Mouse (Mus musculus): ENCODE data around the gene Padi1. TPM values are rescaled to one million over a fixed set of nuclear protein-coding genes. Genes with fewer than 3 reads are reported as not detected.

Padi1 gene
- polyA plus RNA-seq, 1 experiment from 2014 or later = 0.11 TPM

DNA sequence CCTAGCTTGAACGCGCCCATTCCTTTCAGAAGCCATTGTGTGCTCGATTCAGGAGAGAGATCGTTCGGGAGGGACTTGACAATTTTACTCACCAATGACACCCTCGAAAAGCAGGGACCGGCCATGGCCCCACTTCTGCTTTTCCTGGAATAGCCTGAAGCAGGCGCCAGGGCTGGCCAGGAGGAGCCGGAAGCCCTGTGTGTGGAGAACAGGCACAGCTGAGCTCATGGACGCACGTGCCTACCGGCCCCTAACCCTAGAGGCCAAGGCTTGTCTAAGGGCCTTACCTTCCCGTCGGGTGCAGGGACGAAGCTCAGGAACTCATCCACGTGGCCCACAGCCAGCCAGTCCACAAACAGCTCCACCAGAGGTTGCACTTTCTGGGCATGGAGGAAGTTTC is 54.5 kb downstream of the Padi1 start:
- no peaks in the 10 kb centered on the region for H3K9me3 ChIP-seq (ENCODE audit: control insufficient read depth, low read length)
- H3K27ac ChIP-seq (ENCODE audit: low read depth, low read length) = no peak overlapping the region
- H3K9ac ChIP-seq (ENCODE audit: low read depth, low read length) = no peak overlapping the region
- no peak overlapping the region for H3K4me3 ChIP-seq (ENCODE audit: low read depth, low read length)
- DNase-seq (ENCODE audit: low spot score) (no peak), ATAC-seq (replicated peaks; ENCODE audit: low FRiP score) (no peak)
- no peaks in the 10 kb centered on the region for H3K4me1 ChIP-seq (replicated peaks; ENCODE audit: control insufficient read depth, insufficient read depth, low read length)
- no peaks in the 10 kb centered on the region for H3K36me3 ChIP-seq (ENCODE audit: control insufficient read depth, insufficient read depth, low read length)
- H3K27me3 ChIP-seq (replicated peaks; ENCODE audit: control insufficient read depth, insufficient read depth, low read length) = no peaks in the 10 kb centered on the region; the same call in 1 of the 2 replicates
- WGBS = 78% methylated on average over 16 of the region's 16 CpGs
- no peak overlapping the region for H3K4me2 ChIP-seq

DNA sequence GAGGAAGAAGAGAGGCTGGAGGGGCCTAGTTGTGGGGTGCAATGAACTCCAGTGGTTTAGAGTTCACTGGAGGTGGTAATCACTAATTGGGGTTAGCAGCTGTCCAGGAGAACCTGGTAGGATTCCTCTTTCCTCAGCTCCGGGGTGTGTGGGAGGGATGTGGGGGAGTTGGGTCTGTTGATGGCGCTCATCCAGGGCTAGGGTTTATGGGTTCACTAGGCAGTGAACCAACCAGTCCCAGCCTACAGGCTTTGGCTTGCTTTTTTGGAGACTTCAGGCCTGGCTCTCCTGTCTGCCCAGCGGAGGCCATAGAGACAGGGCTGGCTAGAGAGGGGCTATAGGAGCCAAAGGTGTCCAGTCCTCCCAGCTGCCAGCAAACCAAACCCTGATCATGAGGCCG is 55.6 kb downstream of the Padi1 start:
- Histone ChIP-seq H3K4me1 (replicated peaks; ENCODE audit: control insufficient read depth, insufficient read depth, low read length) (no peaks in the 10 kb centered on the region), H3K27ac (ENCODE audit: low read depth, low read length) (no peak overlapping the region), H3K4me2 (no peak overlapping the region), H3K36me3 (ENCODE audit: control insufficient read depth, insufficient read depth, low read length) (no peaks in the 10 kb centered on the region), H3K9me3 (ENCODE audit: control insufficient read depth, low read length) (no peaks in the 10 kb centered on the region), H3K4me3 (ENCODE audit: low read depth, low read length) (no peak overlapping the region), H3K27me3 (replicated peaks; ENCODE audit: control insufficient read depth, insufficient read depth, low read length) (no peaks in the 10 kb centered on the region; the same call in 1 of the 2 replicates), H3K9ac (ENCODE audit: low read depth, low read length) (no peak overlapping the region)
- WGBS = 87% methylated on average over 4 of the region's 4 CpGs
- ATAC-seq (replicated peaks; ENCODE audit: low FRiP score) (no peak), DNase-seq (ENCODE audit: low spot score) (no peak)

DNA sequence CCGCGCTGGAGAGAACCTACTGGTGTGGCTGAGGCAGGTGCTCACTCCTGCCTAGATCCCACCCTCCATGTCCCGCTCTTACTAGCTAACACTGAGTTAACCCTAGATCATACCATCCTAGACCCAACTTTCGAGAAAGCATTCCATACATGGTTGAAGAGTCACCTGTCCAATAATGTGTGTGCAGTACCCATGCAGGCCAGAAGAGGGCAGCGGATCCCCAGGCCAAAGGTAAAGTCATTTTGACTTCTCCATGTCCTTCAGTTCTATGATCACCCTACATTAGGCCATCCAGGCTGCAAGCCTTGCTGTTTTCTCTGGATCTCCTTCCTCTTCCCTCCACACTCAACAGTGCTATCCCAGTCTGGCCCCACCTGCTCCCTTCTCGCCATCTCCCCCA is 56.6 kb downstream of the Padi1 start:
- Histone ChIP-seq H3K27me3 (replicated peaks; ENCODE audit: control insufficient read depth, insufficient read depth, low read length) (no peaks in the 10 kb centered on the region), H3K4me1 (replicated peaks; ENCODE audit: control insufficient read depth, insufficient read depth, low read length) (no peaks in the 10 kb centered on the region), H3K27ac (ENCODE audit: low read depth, low read length) (no peak overlapping the region), H3K36me3 (ENCODE audit: control insufficient read depth, insufficient read depth, low read length) (no peaks in the 10 kb centered on the region), H3K4me3 (ENCODE audit: low read depth, low read length) (no peak overlapping the region), H3K9me3 (ENCODE audit: control insufficient read depth, low read length) (no peaks in the 10 kb centered on the region), H3K4me2 (no peak overlapping the region), H3K9ac (ENCODE audit: low read depth, low read length) (no peak overlapping the region)
- ATAC-seq (replicated peaks; ENCODE audit: low FRiP score) (no peak; the same call in 1 of the 2 replicates), DNase-seq (ENCODE audit: low spot score) (peak; percentile 68)
- WGBS = 45% methylated on average over 6 of the region's 6 CpGs

DNA sequence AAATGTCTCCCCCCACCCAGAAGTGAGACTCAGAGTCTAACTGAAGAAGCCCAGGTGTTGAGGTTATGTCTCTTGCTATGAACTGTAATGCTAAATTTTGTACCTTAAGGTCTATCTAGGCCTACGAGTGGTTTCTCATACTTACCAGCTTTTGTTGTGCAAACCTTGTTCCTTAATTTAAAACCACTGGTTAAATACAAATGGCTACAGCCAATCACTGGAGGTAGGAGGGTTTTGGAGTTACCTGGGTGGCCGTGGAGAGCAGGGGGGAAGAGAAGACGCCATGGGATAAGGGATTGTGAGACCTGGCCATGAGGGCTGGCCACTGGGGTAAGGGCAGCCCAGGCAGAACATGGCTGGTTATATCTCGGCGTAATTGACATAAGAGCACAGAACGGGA is 57.3 kb downstream of the Padi1 start:
- no peak overlapping the region for H3K27ac ChIP-seq (ENCODE audit: low read depth, low read length)
- no peaks in the 10 kb centered on the region for H3K4me1 ChIP-seq (replicated peaks; ENCODE audit: control insufficient read depth, insufficient read depth, low read length)
- WGBS = 74% methylated on average over 6 of the region's 6 CpGs
- ATAC-seq (replicated peaks; ENCODE audit: low FRiP score) (no peak), DNase-seq (ENCODE audit: low spot score) (no peak)
- no peak overlapping the region for H3K4me2 ChIP-seq
- H3K9ac ChIP-seq (ENCODE audit: low read depth, low read length) = no peak overlapping the region
- no peaks in the 10 kb centered on the region for H3K27me3 ChIP-seq (replicated peaks; ENCODE audit: control insufficient read depth, insufficient read depth, low read length)
- H3K4me3 ChIP-seq (ENCODE audit: low read depth, low read length) = no peak overlapping the region
- H3K36me3 ChIP-seq (ENCODE audit: control insufficient read depth, insufficient read depth, low read length) = no peaks in the 10 kb centered on the region
- no peaks in the 10 kb centered on the region for H3K9me3 ChIP-seq (ENCODE audit: control insufficient read depth, low read length)

DNA sequence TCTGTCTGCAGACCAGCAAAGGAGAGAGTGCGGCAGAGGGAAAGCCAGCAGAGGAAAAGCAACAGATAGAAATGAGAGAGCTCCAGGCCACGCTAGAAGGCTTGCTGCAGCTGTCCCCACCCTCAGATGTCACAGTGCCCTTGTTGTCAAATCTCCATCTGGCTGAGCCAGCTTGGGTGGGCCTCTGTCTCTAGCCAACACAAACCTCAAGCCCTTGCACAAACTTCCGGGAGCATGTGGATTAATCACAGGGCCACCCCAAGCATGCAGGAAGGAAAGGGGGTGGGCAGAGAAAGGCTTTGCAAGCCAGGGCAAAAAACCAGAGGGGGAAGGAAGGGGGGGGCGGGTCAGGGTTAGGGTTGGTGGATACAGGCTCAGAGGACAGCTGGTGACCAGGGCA is 58.2 kb downstream of the Padi1 start:
- Histone ChIP-seq H3K4me1 (replicated peaks; ENCODE audit: control insufficient read depth, insufficient read depth, low read length) (no peaks in the 10 kb centered on the region), H3K27ac (ENCODE audit: low read depth, low read length) (no peak overlapping the region), H3K9me3 (ENCODE audit: control insufficient read depth, low read length) (no peaks in the 10 kb centered on the region), H3K9ac (ENCODE audit: low read depth, low read length) (no peak overlapping the region), H3K27me3 (replicated peaks; ENCODE audit: control insufficient read depth, insufficient read depth, low read length) (no peaks in the 10 kb centered on the region), H3K36me3 (ENCODE audit: control insufficient read depth, insufficient read depth, low read length) (no peaks in the 10 kb centered on the region), H3K4me3 (ENCODE audit: low read depth, low read length) (no peak overlapping the region), H3K4me2 (no peak overlapping the region)
- DNase-seq (ENCODE audit: low spot score) (no peak), ATAC-seq (replicated peaks; ENCODE audit: low FRiP score) (no peak)
- WGBS = 66% methylated on average over 4 of the region's 4 CpGs

DNA sequence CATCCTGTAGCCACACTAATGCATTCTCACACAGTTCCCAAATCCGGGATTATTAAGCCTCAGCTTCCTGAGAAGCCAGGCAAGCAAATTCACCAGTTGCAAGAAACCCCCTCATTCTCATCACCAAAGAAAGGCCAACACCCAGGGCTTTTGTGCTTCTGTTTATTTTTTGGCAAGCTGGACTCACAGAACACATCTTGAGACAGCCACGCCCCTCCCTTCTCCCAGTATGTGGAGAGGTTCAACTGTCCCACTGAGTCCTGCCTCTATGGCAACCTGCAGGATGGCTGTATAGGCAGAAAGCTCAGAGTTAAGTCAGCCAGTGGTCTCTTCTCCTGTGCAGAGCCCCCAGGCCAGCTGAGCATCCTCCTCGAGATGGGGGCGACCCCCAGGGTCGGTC is 60.4 kb downstream of the Padi1 start:
- Histone ChIP-seq H3K36me3 (ENCODE audit: control insufficient read depth, insufficient read depth, low read length) (no peaks in the 10 kb centered on the region), H3K27me3 (replicated peaks; ENCODE audit: control insufficient read depth, insufficient read depth, low read length) (no peaks in the 10 kb centered on the region), H3K4me2 (no peak overlapping the region), H3K9me3 (ENCODE audit: control insufficient read depth, low read length) (no peaks in the 10 kb centered on the region), H3K4me3 (ENCODE audit: low read depth, low read length) (no peak overlapping the region), H3K27ac (ENCODE audit: low read depth, low read length) (no peak overlapping the region), H3K9ac (ENCODE audit: low read depth, low read length) (no peak overlapping the region), H3K4me1 (replicated peaks; ENCODE audit: control insufficient read depth, insufficient read depth, low read length) (no peaks in the 10 kb centered on the region)
- ATAC-seq (replicated peaks; ENCODE audit: low FRiP score) (no peak), DNase-seq (ENCODE audit: low spot score) (no peak)
- 87% methylated on average over 5 of the region's 5 CpGs for WGBS

DNA sequence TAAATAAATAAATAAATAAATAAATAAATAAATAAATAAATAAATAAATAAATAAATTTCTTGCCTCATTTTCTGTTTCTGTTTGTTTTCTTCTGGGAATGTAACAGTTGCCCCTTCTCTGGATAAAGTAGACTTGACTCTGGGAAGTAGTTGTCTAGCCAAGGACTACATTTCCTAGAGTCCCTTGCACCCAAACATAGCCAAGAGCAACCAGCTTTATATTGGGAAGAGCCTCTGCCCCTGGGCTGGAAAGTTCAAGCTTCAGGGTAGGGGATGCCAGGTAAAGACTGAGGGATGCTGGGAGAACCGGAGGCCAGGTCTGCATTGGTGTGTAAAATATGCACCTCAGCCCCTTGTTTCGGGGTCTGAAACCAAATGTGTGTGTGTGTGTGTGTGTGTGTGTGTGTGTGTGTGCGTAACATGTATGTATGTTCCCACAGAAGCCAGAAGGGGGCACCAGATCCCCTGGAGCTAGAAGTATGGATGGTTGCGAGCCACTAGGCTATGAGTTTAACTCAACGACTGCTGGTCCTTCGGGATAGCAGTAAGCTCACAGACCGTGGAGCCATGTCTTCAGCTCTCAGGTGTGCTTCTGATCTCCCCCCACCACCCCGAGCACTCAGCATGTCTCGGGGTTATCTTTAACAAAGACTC is 61.2 kb downstream of the Padi1 start:
- H3K9me3 ChIP-seq (ENCODE audit: control insufficient read depth, low read length) = no peaks in the 10 kb centered on the region
- WGBS = 95% methylated on average over 9 of the region's 9 CpGs
- no peak overlapping the region for H3K4me3 ChIP-seq (ENCODE audit: low read depth, low read length)
- H3K4me1 ChIP-seq (replicated peaks; ENCODE audit: control insufficient read depth, insufficient read depth, low read length) = no peaks in the 10 kb centered on the region
- H3K36me3 ChIP-seq (ENCODE audit: control insufficient read depth, insufficient read depth, low read length) = no peaks in the 10 kb centered on the region
- H3K4me2 ChIP-seq = no peak overlapping the region
- no peak overlapping the region for H3K9ac ChIP-seq (ENCODE audit: low read depth, low read length)
- H3K27me3 ChIP-seq (replicated peaks; ENCODE audit: control insufficient read depth, insufficient read depth, low read length) = no peaks in the 10 kb centered on the region
- ATAC-seq (replicated peaks; ENCODE audit: low FRiP score) (no peak), DNase-seq (ENCODE audit: low spot score) (no peak)
- H3K27ac ChIP-seq (ENCODE audit: low read depth, low read length) = no peak overlapping the region

DNA sequence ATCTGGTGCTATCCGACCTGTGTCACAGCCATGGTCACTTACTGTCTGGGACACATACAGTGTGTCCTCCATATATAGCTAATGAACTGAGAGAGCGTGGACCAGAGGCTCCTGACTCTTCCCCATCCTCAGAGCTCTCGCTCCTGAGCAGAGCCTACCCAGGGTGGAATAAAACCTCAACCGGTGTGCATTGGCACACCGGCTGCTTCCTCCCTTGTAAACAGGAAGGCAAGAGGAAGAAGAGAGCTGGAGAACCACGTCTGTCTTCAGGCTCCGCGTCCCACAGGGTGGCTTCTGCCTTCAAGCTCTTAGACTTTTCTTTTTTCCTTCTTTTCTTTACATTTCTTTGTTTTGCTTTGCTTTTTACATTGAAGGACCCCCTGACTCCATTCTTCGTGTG is 62.8 kb downstream of the Padi1 start:
- H3K4me1 ChIP-seq (replicated peaks; ENCODE audit: control insufficient read depth, insufficient read depth, low read length) = no peaks in the 10 kb centered on the region
- H3K4me2 ChIP-seq = no peak overlapping the region
- no peaks in the 10 kb centered on the region for H3K9me3 ChIP-seq (ENCODE audit: control insufficient read depth, low read length)
- H3K27ac ChIP-seq (ENCODE audit: low read depth, low read length) = no peak overlapping the region
- H3K9ac ChIP-seq (ENCODE audit: low read depth, low read length) = no peak overlapping the region
- 70% methylated on average over 9 of the region's 9 CpGs for WGBS
- DNase-seq (ENCODE audit: low spot score) = no peak
- H3K4me3 ChIP-seq (ENCODE audit: low read depth, low read length) = no peak overlapping the region
- no peaks in the 10 kb centered on the region for H3K36me3 ChIP-seq (ENCODE audit: control insufficient read depth, insufficient read depth, low read length)
- ATAC-seq (replicated peaks; ENCODE audit: low FRiP score) = no peak
- no peaks in the 10 kb centered on the region for H3K27me3 ChIP-seq (replicated peaks; ENCODE audit: control insufficient read depth, insufficient read depth, low read length)

DNA sequence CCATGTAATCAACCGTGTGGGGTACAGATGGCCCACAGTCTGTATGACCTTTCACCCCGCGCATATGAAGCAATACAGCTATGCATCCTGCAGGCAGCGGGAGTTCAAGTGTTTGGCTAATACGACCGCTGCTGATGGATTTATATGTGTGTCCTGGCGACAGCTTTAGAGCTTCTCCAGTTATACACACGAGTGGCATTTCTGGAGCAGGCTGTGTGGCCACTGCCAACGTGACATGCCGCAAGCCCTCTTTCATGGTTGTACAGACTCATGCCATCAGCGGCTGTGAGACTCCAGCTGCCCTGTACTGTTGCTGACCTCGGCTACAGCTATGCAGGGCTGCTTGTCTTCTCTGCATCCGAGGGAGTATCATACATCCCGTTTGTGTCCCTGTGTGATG is 65.1 kb downstream of the Padi1 start:
- H3K4me1 ChIP-seq (replicated peaks; ENCODE audit: control insufficient read depth, insufficient read depth, low read length) = no peaks in the 10 kb centered on the region
- H3K9ac ChIP-seq (ENCODE audit: low read depth, low read length) = no peak overlapping the region
- H3K27ac ChIP-seq (ENCODE audit: low read depth, low read length) = no peak overlapping the region
- no peaks in the 10 kb centered on the region for H3K36me3 ChIP-seq (ENCODE audit: control insufficient read depth, insufficient read depth, low read length)
- no peak overlapping the region for H3K4me3 ChIP-seq (ENCODE audit: low read depth, low read length)
- H3K4me2 ChIP-seq = no peak overlapping the region
- ATAC-seq (replicated peaks; ENCODE audit: low FRiP score) = no peak
- no peak for DNase-seq (ENCODE audit: low spot score)
- H3K9me3 ChIP-seq (ENCODE audit: control insufficient read depth, low read length) = no peaks in the 10 kb centered on the region
- no peaks in the 10 kb centered on the region for H3K27me3 ChIP-seq (replicated peaks; ENCODE audit: control insufficient read depth, insufficient read depth, low read length)
- WGBS = 76% methylated on average over 14 of the region's 14 CpGs
